Mouse (Mus musculus): ENCODE data around the gene Olfr24. TPM values are rescaled to one million over a fixed set of nuclear protein-coding genes. Genes with fewer than 3 reads are reported as not detected.
"Not testable (repeated sequence)": the region's sequence is repeated elsewhere in the genome, so short reads cannot be mapped to it uniquely, and the experiment has no call there.

The Olfr24 gene
- not detected for total RNA-seq (2021)
- long read RNA-seq, experiment 1, result 0 reads
- long read RNA-seq, experiment 2, result 0 reads

- DNase-seq (ENCODE audit: low spot score in 2 of 2), result no peak
These were observed at the start of gene Olfr24 for GRCm38 (mm10) chr9:18763896-18764295. Gene Olfr24, minus strand, starts transcription at chr9:18763996.

- no peak for DNase-seq (ENCODE audit: low spot score in 2 of 2)
These were observed 21.5 kb upstream of the Olfr24 start for GRCm38 (mm10) chr9:18785316-18785715.

- no peak for DNase-seq (ENCODE audit: low spot score in 2 of 2)
These were observed 15.7 kb upstream of the Olfr24 start for GRCm38 (mm10) chr9:18779476-18779875.

GRCm38 (mm10) chr9:18778981-18779380 is 15.2 kb upstream of the Olfr24 start:
- no peak for DNase-seq (ENCODE audit: low spot score in 2 of 2)

- DNase-seq (ENCODE audit: low spot score in 2 of 2), result no peak
These were observed 8.2 kb downstream of the Olfr24 start for GRCm38 (mm10) chr9:18755595-18755994.

- DNase-seq (ENCODE audit: low spot score in 2 of 2), result no peak
These were observed 19.2 kb downstream of the Olfr24 start for GRCm38 (mm10) chr9:18744639-18745038.

- not testable (repeated sequence) for DNase-seq (ENCODE audit: low spot score in 2 of 2)
These were observed 29.6 kb downstream of the Olfr24 start for GRCm38 (mm10) chr9:18734177-18734576.

- no peak for DNase-seq (ENCODE audit: low spot score in 2 of 2)
These were observed 41.1 kb downstream of the Olfr24 start for GRCm38 (mm10) chr9:18722712-18723099.

GRCm38 (mm10) chr9:18721931-18722711 is 41.7 kb downstream of the Olfr24 start:
- no peak for DNase-seq (ENCODE audit: low spot score in 2 of 2)

- no peak for DNase-seq (ENCODE audit: low spot score in 2 of 2)
These were observed 42.8 kb downstream of the Olfr24 start for GRCm38 (mm10) chr9:18721011-18721410.

- DNase-seq (ENCODE audit: low spot score in 2 of 2), result no peak
These were observed 58.2 kb downstream of the Olfr24 start for GRCm38 (mm10) chr9:18705628-18706027.

Other genes with a start within 250 kb of the Olfr24 start
- gene Muc16, start 89.5 kb downstream of the Olfr24 start, total RNA-seq (2021), result 1 to 10 TPM; 2.0 to 5.9 TPM
- not detected for gene Olfr828, start 55.5 kb upstream of the Olfr24 start, total RNA-seq (2021)
- not detected for gene Olfr829, start 90.9 kb upstream of the Olfr24 start, total RNA-seq (2021)
- gene Olfr830, start 110.7 kb upstream of the Olfr24 start, total RNA-seq (2021), result not detected
- not detected for gene Olfr832, start 173.1 kb upstream of the Olfr24 start, total RNA-seq (2021)
- not detected for gene Olfr834, start 224.0 kb upstream of the Olfr24 start, total RNA-seq (2021)